Comparison of ENCODE assay signal across 8 mouse cellular contexts in genomic region chr13:119408021-119408420, GRCm38 (mm10). TPM values are rescaled to one million over a fixed set of nuclear protein-coding genes. Genes with fewer than 3 reads are reported as not detected.
A peak's percentile ranks its signal among the peaks of the same experiment; 100 is the strongest.
DNase-seq lines count a peak whose midpoint lies in the region; ATAC-seq lines count a peak whose summit lies in the region.

No protein-coding gene starts in this region.

- ATAC-seq in embryonic facial prominence, embryonic 14.5 days (ENCODE audit: low read depth) = peak; percentile 19; the same call in 1 of the 2 replicates
- peak; percentile 25 for ATAC-seq in midbrain, embryonic 16.5 days

- peak overlapping the region; percentile 79 for H3K9ac ChIP-seq in embryonic facial prominence, embryonic 14.5 days (ENCODE audit: low read depth, low read length)
- peak overlapping the region; percentile 93; the same call in 1 of the 2 replicates for H3K9ac ChIP-seq in midbrain, embryonic 16.5 days (ENCODE audit: low read depth, low read length)

- H3K4me1 ChIP-seq in embryonic facial prominence, embryonic 14.5 days (ENCODE audit: control insufficient read depth, insufficient read depth, low read length) = peaks cover 17% of the 10 kb centered on the region; the same call in 1 of the 2 replicates
- peaks cover 18% of the 10 kb centered on the region for H3K4me1 ChIP-seq in midbrain, embryonic 16.5 days (ENCODE audit: control insufficient read depth, insufficient read depth, low read length)

- peak; percentile 12 to 28 for DNase-seq in adrenal gland, postnatal 36 days
- no peak for DNase-seq in adrenal gland, adult 18-20 months (ENCODE audit: low spot score in 2 of 2)
- DNase-seq in embryonic facial prominence, embryonic 14.5 days (ENCODE audit: low spot score) = peak; percentile 53
- peak; percentile 80 to 85 for DNase-seq in heart, postnatal 10 days
- peak; percentile 36 to 62 for DNase-seq in kidney, postnatal 4 days
- DNase-seq in layer of hippocampus, adult 9-10 months (ENCODE audit: low spot score) = no peak
- no peak for DNase-seq in left cerebral cortex, adult 8-10 months (ENCODE audit: low spot score in 2 of 2)

- WGBS in embryonic facial prominence, embryonic 14.5 days = 4% methylated on average over 6 of the region's 6 CpGs
- WGBS in midbrain, embryonic 16.5 days = 4% methylated on average over 6 of the region's 6 CpGs

- H3K27ac ChIP-seq in embryonic facial prominence, embryonic 14.5 days (replicated peaks; ENCODE audit: low read depth, low read length) = peak overlapping the region; percentile 97; the same call in 1 of the 2 replicates
- no peak overlapping the region for H3K27ac ChIP-seq in midbrain, embryonic 16.5 days (ENCODE audit: low read length)

- H3K9me3 ChIP-seq in embryonic facial prominence, embryonic 14.5 days (ENCODE audit: control insufficient read depth, low read length) = no peaks in the 10 kb centered on the region
- no peaks in the 10 kb centered on the region for H3K9me3 ChIP-seq in midbrain, embryonic 16.5 days (replicated peaks; ENCODE audit: control insufficient read depth, low read length, poor library complexity, severe bottlenecking)

- peaks cover 14% of the 10 kb centered on the region; the same call in 1 of the 2 replicates for H3K36me3 ChIP-seq in embryonic facial prominence, embryonic 14.5 days (ENCODE audit: control insufficient read depth, insufficient read depth, low read length)
- peaks cover 9% of the 10 kb centered on the region for H3K36me3 ChIP-seq in midbrain, embryonic 16.5 days (ENCODE audit: control insufficient read depth, insufficient read depth, low read length)

- intact Hi-C loops in heart, postnatal 10 days (cut with DNase I) = no loop called here

- H3K4me3 ChIP-seq in embryonic facial prominence, embryonic 14.5 days (ENCODE audit: low read depth, low read length) = peak overlapping the region; percentile 75
- peak overlapping the region; percentile 97 for H3K4me3 ChIP-seq in midbrain, embryonic 16.5 days (ENCODE audit: low read depth, low read length)

- H3K27me3 ChIP-seq in embryonic facial prominence, embryonic 14.5 days (replicated peaks; ENCODE audit: control insufficient read depth, insufficient read depth, low read length) = no peaks in the 10 kb centered on the region
- no peaks in the 10 kb centered on the region for H3K27me3 ChIP-seq in midbrain, embryonic 16.5 days (ENCODE audit: control insufficient read depth, insufficient read depth, low read depth, low read length)

- peak overlapping the region; percentile 79 for H3K4me2 ChIP-seq in embryonic facial prominence, embryonic 14.5 days (ENCODE audit: low read depth, low read length)
- peak overlapping the region; percentile 70 for H3K4me2 ChIP-seq in midbrain, embryonic 16.5 days (ENCODE audit: low read length)

RNA-seq across cellular contexts. Expression of gene Paip1, which starts 20.4 kb away (rescaled TPM):
- 100 to 1,000 TPM; 125 to 145 TPM for total RNA-seq in adrenal gland, postnatal 36 days (2021)
- 100 to 1,000 TPM in 1 of 2 experiments, 10 to 100 TPM in 1; 94.4 to 141 TPM for total RNA-seq in adrenal gland, adult 18-20 months (2021)
- 57.9 and 60.0 TPM in 2 replicates for polyA plus RNA-seq in embryonic facial prominence, embryonic 14.5 days (2014; fragmentation: Nextera tagmentation; extraction: Ambion mirVana)
- total RNA-seq in heart, postnatal 10 days (2021) = 100 to 1,000 TPM; 101 to 121 TPM
- 167 and 178 TPM in 2 replicates for polyA plus RNA-seq in midbrain, embryonic 16.5 days (2015; fragmentation: Nextera tagmentation; extraction: Ambion mirVana)
- total RNA-seq in left cerebral cortex, adult 8-10 months (2022) = 100 to 1,000 TPM; 101 to 122 (median 110) TPM

RNA-seq across cellular contexts. Expression of gene 4833420G17Rik, which starts 54.5 kb away (rescaled TPM):
- 10 to 100 TPM; 17.2 to 17.4 TPM for total RNA-seq in adrenal gland, postnatal 36 days (2021)
- total RNA-seq in adrenal gland, adult 18-20 months (2021) = 10 to 100 TPM; 12.4 to 17.1 TPM
- polyA plus RNA-seq in embryonic facial prominence, embryonic 14.5 days (2014; fragmentation: Nextera tagmentation; extraction: Ambion mirVana) = 54.6 and 67.0 TPM in 2 replicates
- total RNA-seq in heart, postnatal 10 days (2021) = 10 to 100 TPM; 13.6 to 15.2 TPM
- 90.0 and 101 TPM in 2 replicates for polyA plus RNA-seq in midbrain, embryonic 16.5 days (2015; fragmentation: Nextera tagmentation; extraction: Ambion mirVana)
- total RNA-seq in left cerebral cortex, adult 8-10 months (2022) = 10 to 100 TPM; 23.1 to 28.8 (median 24.7) TPM

Comparison
In these comparisons a context has a peak if more than half of its experiments do, and no peak if none do; other contexts are left out.
1. DNase-seq: peak in adrenal gland, postnatal 36 days (2 of 2), embryonic facial prominence, embryonic 14.5 days (single experiment), heart, postnatal 10 days (2 of 2) and kidney, postnatal 4 days (2 of 2); none in adrenal gland, adult 18-20 months (0 of 2), layer of hippocampus, adult 9-10 months (single experiment) and left cerebral cortex, adult 8-10 months (0 of 2).